17 mouse cellular contexts compared by ENCODE assay signal in genomic region chr14:24961721-24962120, GRCm38 (mm10).
DNase-seq lines count a peak whose midpoint lies in the region; ATAC-seq and TF ChIP-seq lines count a peak whose summit lies in the region.
"Had no signal": no experiment of that assay in that cellular context is flagged by ENCODE, and none has a peak within 500 bp of the region (broad histone marks: within the 10 kb centered on the region; RNA-seq: fewer than 3 reads in every experiment).

No protein-coding gene starts in this region.

- H3K27me3 ChIP-seq in limb, embryonic 10.5 days (ENCODE audit: low read depth, poor library complexity, severe bottlenecking), result 0 out of 2 replicates have a peak, but pooled peaks cover 4% of the 10 kb centered on the region
- H3K27me3 ChIP-seq in liver, embryonic 11.5 days (replicated peaks; ENCODE audit: control insufficient read depth, insufficient read depth, low read length), result no peaks in the 10 kb centered on the region
- H3K27me3 ChIP-seq in hindbrain, postnatal 0 days (ENCODE audit: insufficient read depth, low read length), result no peaks in the 10 kb centered on the region
- H3K27me3 ChIP-seq: embryonic facial prominence, embryonic 13.5 days; embryonic facial prominence, embryonic 15.5 days; forebrain, embryonic 12.5 days had no signal

- no peaks in the 10 kb centered on the region for H3K36me3 ChIP-seq in limb, embryonic 10.5 days
- no peaks in the 10 kb centered on the region for H3K36me3 ChIP-seq in liver, embryonic 11.5 days (ENCODE audit: control insufficient read depth, insufficient read depth, low read length)
- no peaks in the 10 kb centered on the region for H3K36me3 ChIP-seq in hindbrain, postnatal 0 days (ENCODE audit: insufficient read depth, low read length)
- H3K36me3 ChIP-seq: embryonic facial prominence, embryonic 13.5 days; embryonic facial prominence, embryonic 15.5 days; forebrain, embryonic 12.5 days had no signal

- TF ChIP-seq CTCF in hindbrain, postnatal 0 days (IDR thresholded peaks at IDR 0.05; ENCODE audit: low read depth), result no peak

- WGBS in limb, embryonic 10.5 days, result 87% methylated on average over 3 of the region's 3 CpGs
- 62% methylated on average over 3 of the region's 3 CpGs for WGBS in liver, embryonic 11.5 days
- 84% methylated on average over 3 of the region's 3 CpGs for WGBS in hindbrain, postnatal 0 days

- peak; percentile 38 for DNase-seq in cerebellum, adult 9-10 months
- DNase-seq in cerebellum, adult 18-20 months, result no peak
- DNase-seq in 3T3-L1 (ENCODE audit: low read depth, low spot score) (peak; percentile 60), NIH3T3 (ENCODE audit: low read depth) (peak; percentile 62)
- DNase-seq in limb, embryonic 10.5 days (ENCODE audit: low spot score), result no peak
- no peak for DNase-seq in liver, embryonic 11.5 days (ENCODE audit: low spot score)
- DNase-seq in lung, adult 18-20 months, result no peak
- no peak for DNase-seq in hindbrain, postnatal 0 days (ENCODE audit: low spot score)
- DNase-seq: adrenal gland, adult 8-10 months; adrenal gland, postnatal 14 days; adrenal gland, postnatal 36 days; cerebellum, adult 11-12 months had no signal

- no peak for ATAC-seq in liver, embryonic 11.5 days (replicated peaks; ENCODE audit: low FRiP score)
- no peak for ATAC-seq in hindbrain, postnatal 0 days
- ATAC-seq: forebrain, embryonic 14.5 days; forebrain, embryonic 16.5 days had no signal

- H3K9me3 ChIP-seq in limb, embryonic 10.5 days (replicated peaks), result no peaks in the 10 kb centered on the region
- H3K9me3 ChIP-seq in liver, embryonic 11.5 days (ENCODE audit: control insufficient read depth, low read length), result no peaks in the 10 kb centered on the region
- no peaks in the 10 kb centered on the region for H3K9me3 ChIP-seq in hindbrain, postnatal 0 days (ENCODE audit: low read length)
- H3K9me3 ChIP-seq: embryonic facial prominence, embryonic 13.5 days; embryonic facial prominence, embryonic 15.5 days; forebrain, embryonic 12.5 days had no signal

- no peak overlapping the region for H3K4me2 ChIP-seq in liver, embryonic 11.5 days
- no peak overlapping the region for H3K4me2 ChIP-seq in hindbrain, postnatal 0 days (ENCODE audit: low read depth, low read length)
- H3K4me2 ChIP-seq: embryonic facial prominence, embryonic 13.5 days; embryonic facial prominence, embryonic 15.5 days; forebrain, embryonic 12.5 days had no signal

- no peak overlapping the region for H3K9ac ChIP-seq in liver, embryonic 11.5 days (ENCODE audit: low read depth, low read length)
- no peak overlapping the region for H3K9ac ChIP-seq in hindbrain, postnatal 0 days (replicated peaks; ENCODE audit: low read length)
- H3K9ac ChIP-seq: embryonic facial prominence, embryonic 13.5 days; embryonic facial prominence, embryonic 15.5 days; forebrain, embryonic 12.5 days had no signal

- 0 out of 2 replicates have a peak overlapping the region, but pooled peaks have one; percentile 28 for H3K27ac ChIP-seq in limb, embryonic 10.5 days
- H3K27ac ChIP-seq in liver, embryonic 11.5 days (ENCODE audit: low read depth, low read length), result no peak overlapping the region
- no peak overlapping the region for H3K27ac ChIP-seq in hindbrain, postnatal 0 days
- H3K27ac ChIP-seq: embryonic facial prominence, embryonic 13.5 days; embryonic facial prominence, embryonic 15.5 days; forebrain, embryonic 12.5 days had no signal

- peaks cover 16% of the 10 kb centered on the region for H3K4me1 ChIP-seq in limb, embryonic 10.5 days
- no peaks in the 10 kb centered on the region; the same call in 1 of the 2 replicates for H3K4me1 ChIP-seq in liver, embryonic 11.5 days (replicated peaks; ENCODE audit: control insufficient read depth, insufficient read depth, low read length)
- peaks cover 6% of the 10 kb centered on the region; the same call in 1 of the 2 replicates for H3K4me1 ChIP-seq in hindbrain, postnatal 0 days (ENCODE audit: insufficient read depth, low read length)

- H3K4me3 ChIP-seq in limb, embryonic 10.5 days, result no peak overlapping the region
- no peak overlapping the region for H3K4me3 ChIP-seq in liver, embryonic 11.5 days (ENCODE audit: low read depth, low read length)
- H3K4me3 ChIP-seq in hindbrain, postnatal 0 days (ENCODE audit: low read length), result no peak overlapping the region
- H3K4me3 ChIP-seq: embryonic facial prominence, embryonic 13.5 days; embryonic facial prominence, embryonic 15.5 days; forebrain, embryonic 12.5 days had no signal

Comparison
In these comparisons a context has a peak if more than half of its experiments do, and no peak if none do; other contexts are left out.
1. DNase-seq: peak in cerebellum, adult 9-10 months (single experiment), 3T3-L1 (single experiment) and NIH3T3 (single experiment); none in cerebellum, adult 18-20 months (0 of 2), limb, embryonic 10.5 days (single experiment), liver, embryonic 11.5 days (single experiment), lung, adult 18-20 months (0 of 2) and hindbrain, postnatal 0 days (single experiment).